Mouse (Mus musculus): ENCODE results near the gene Dupd1. TPM values are rescaled to one million over a fixed set of nuclear protein-coding genes. Genes with fewer than 3 reads are reported as not detected.

Dupd1 gene
- not detected in 2 replicates for total RNA-seq (2014; rRNA removed)
- polyA plus RNA-seq (2015; fragmentation: Nextera tagmentation; extraction: Ambion mirVana), result 0.29 TPM in 1 of 2 replicates, not detected in the other

GRCm38 (mm10) chr14:21714486-21714885 lies at the start of gene Dupd1:
Gene Dupd1 (minus strand): TSS chr14:21714576.
- 74% methylated on average over 5 of the region's 5 CpGs for WGBS

GRCm38 (mm10) chr14:21763736-21764135 lies 49.4 kb upstream of the Dupd1 start:
- H3K4me1 ChIP-seq (ENCODE audit: insufficient read depth, low read length), result peaks cover 3% of the 10 kb centered on the region; the same call in 1 of the 2 replicates
- no peaks in the 10 kb centered on the region for H3K36me3 ChIP-seq (ENCODE audit: insufficient read depth, low read length)
- 97% methylated on average over 3 of the region's 3 CpGs for WGBS
- no peak overlapping the region for H3K9ac ChIP-seq (replicated peaks; ENCODE audit: low read length)
- TF ChIP-seq CTCF (IDR thresholded peaks at IDR 0.05; ENCODE audit: low read depth), result no peak
- DNase-seq (ENCODE audit: low spot score) (no peak), ATAC-seq (no peak)
- no peak overlapping the region for H3K27ac ChIP-seq
- no peak overlapping the region for H3K4me3 ChIP-seq (ENCODE audit: low read length)
- H3K27me3 ChIP-seq (ENCODE audit: insufficient read depth, low read length), result no peaks in the 10 kb centered on the region
- no peaks in the 10 kb centered on the region for H3K9me3 ChIP-seq (ENCODE audit: low read length)
- no peak overlapping the region for H3K4me2 ChIP-seq (ENCODE audit: low read depth, low read length)

More at GRCm38 (mm10) chr14:21714486-21714885, at the start of gene Dupd1:
- Histone ChIP-seq H3K4me2 (ENCODE audit: low read depth, low read length) (no peak within 1 kb of the TSS), H3K27me3 (ENCODE audit: insufficient read depth, low read length) (no peaks in the 10 kb centered on the region), H3K4me1 (ENCODE audit: insufficient read depth, low read length) (no peaks in the 10 kb centered on the region), H3K4me3 (ENCODE audit: low read length) (no peak within 1 kb of the TSS), H3K36me3 (ENCODE audit: insufficient read depth, low read length) (no peaks in the 10 kb centered on the region), H3K9me3 (ENCODE audit: low read length) (no peaks in the 10 kb centered on the region), H3K27ac (no peak within 1 kb of the TSS), H3K9ac (replicated peaks; ENCODE audit: low read length) (no peak within 1 kb of the TSS)
- no peak for TF ChIP-seq CTCF (IDR thresholded peaks at IDR 0.05; ENCODE audit: low read depth)
- no peak for DNase-seq (ENCODE audit: low spot score)
- ATAC-seq, result no peak

GRCm38 (mm10) chr14:21761560-21761959 lies 47.2 kb upstream of the Dupd1 start:
- H3K4me3 ChIP-seq (ENCODE audit: low read length), result no peak overlapping the region

GRCm38 (mm10) chr14:21753367-21753766 lies 39.0 kb upstream of the Dupd1 start:
- no peak overlapping the region for H3K4me2 ChIP-seq (ENCODE audit: low read depth, low read length)
- no peaks in the 10 kb centered on the region for H3K9me3 ChIP-seq (ENCODE audit: low read length)
- H3K27me3 ChIP-seq (ENCODE audit: insufficient read depth, low read length), result no peaks in the 10 kb centered on the region
- WGBS, result 84% methylated on average over 4 of the region's 4 CpGs
- no peak overlapping the region for H3K4me3 ChIP-seq (ENCODE audit: low read length)
- DNase-seq (ENCODE audit: low spot score), result no peak
- no peak overlapping the region for H3K27ac ChIP-seq
- no peak overlapping the region for H3K9ac ChIP-seq (replicated peaks; ENCODE audit: low read length)
- no peaks in the 10 kb centered on the region for H3K36me3 ChIP-seq (ENCODE audit: insufficient read depth, low read length)
- H3K4me1 ChIP-seq (ENCODE audit: insufficient read depth, low read length), result 0 out of 2 replicates have a peak, but pooled peaks cover 5% of the 10 kb centered on the region
- TF ChIP-seq CTCF (IDR thresholded peaks at IDR 0.05; ENCODE audit: low read depth), result no peak
- ATAC-seq, result no peak

More at GRCm38 (mm10) chr14:21761560-21761959, 47.2 kb upstream of the Dupd1 start:
- 92% methylated on average over 9 of the region's 9 CpGs for WGBS
- no peaks in the 10 kb centered on the region for H3K27me3 ChIP-seq (ENCODE audit: insufficient read depth, low read length)
- ATAC-seq (no peak), DNase-seq (ENCODE audit: low spot score) (no peak)
- no peak overlapping the region for H3K4me2 ChIP-seq (ENCODE audit: low read depth, low read length)
- H3K9me3 ChIP-seq (ENCODE audit: low read length), result no peaks in the 10 kb centered on the region
- no peaks in the 10 kb centered on the region for H3K4me1 ChIP-seq (ENCODE audit: insufficient read depth, low read length)
- no peaks in the 10 kb centered on the region for H3K36me3 ChIP-seq (ENCODE audit: insufficient read depth, low read length)
- H3K27ac ChIP-seq, result no peak overlapping the region
- no peak for TF ChIP-seq CTCF (IDR thresholded peaks at IDR 0.05; ENCODE audit: low read depth)
- H3K9ac ChIP-seq (replicated peaks; ENCODE audit: low read length), result no peak overlapping the region

- no peak overlapping the region for H3K27ac ChIP-seq
- TF ChIP-seq CTCF (IDR thresholded peaks at IDR 0.05; ENCODE audit: low read depth), result no peak
- H3K4me3 ChIP-seq (ENCODE audit: low read length), result no peak overlapping the region
- H3K4me2 ChIP-seq (ENCODE audit: low read depth, low read length), result peak overlapping the region; percentile 60
- 0 out of 2 replicates have a peak, but pooled peaks cover 5% of the 10 kb centered on the region for H3K4me1 ChIP-seq (ENCODE audit: insufficient read depth, low read length)
- H3K27me3 ChIP-seq (ENCODE audit: insufficient read depth, low read length), result no peaks in the 10 kb centered on the region
- ATAC-seq, result no peak
- H3K36me3 ChIP-seq (ENCODE audit: insufficient read depth, low read length), result no peaks in the 10 kb centered on the region
- H3K9ac ChIP-seq (replicated peaks; ENCODE audit: low read length), result no peak overlapping the region
- no peaks in the 10 kb centered on the region for H3K9me3 ChIP-seq (ENCODE audit: low read length)
- WGBS, result 87% methylated on average over 3 of the region's 3 CpGs
- no peak for DNase-seq (ENCODE audit: low spot score)
Measured at GRCm38 (mm10) chr14:21752411-21752810, 38.0 kb upstream of the Dupd1 start.

GRCm38 (mm10) chr14:21750881-21751542 lies 36.6 kb upstream of the Dupd1 start, which contains the start of gene Dusp13:
Gene Dusp13 (minus strand): TSS chr14:21751181.
- no peak for TF ChIP-seq CTCF (IDR thresholded peaks at IDR 0.05; ENCODE audit: low read depth)
- Histone ChIP-seq H3K9ac (replicated peaks; ENCODE audit: low read length) (peak within 1 kb of the TSS; percentile 96), H3K36me3 (ENCODE audit: insufficient read depth, low read length) (no peaks in the 10 kb centered on the region), H3K9me3 (ENCODE audit: low read length) (no peaks in the 10 kb centered on the region), H3K4me2 (ENCODE audit: low read depth, low read length) (peak within 1 kb of the TSS; percentile 60), H3K27ac (peak within 1 kb of the TSS; percentile 94), H3K4me1 (ENCODE audit: insufficient read depth, low read length) (0 out of 2 replicates have a peak, but pooled peaks cover 5% of the 10 kb centered on the region), H3K4me3 (ENCODE audit: low read length) (peak within 1 kb of the TSS; percentile 97), H3K27me3 (ENCODE audit: insufficient read depth, low read length) (no peaks in the 10 kb centered on the region)
- under 1% methylated on average over 26 of the region's 26 CpGs for whole genome bisulfite sequencing
- ATAC-seq (peak; percentile 79), DNase-seq (ENCODE audit: low spot score) (peak; percentile 85)
